Mouse (Mus musculus): ENCODE data around the gene Zfp646. TPM values are rescaled to one million over a fixed set of nuclear protein-coding genes. Genes with fewer than 3 reads are reported as not detected.

Zfp646 gene
- total and polyA plus RNA-seq, 3 experiments: 10.6 to 25.3 (median 18.8) TPM

DNA sequence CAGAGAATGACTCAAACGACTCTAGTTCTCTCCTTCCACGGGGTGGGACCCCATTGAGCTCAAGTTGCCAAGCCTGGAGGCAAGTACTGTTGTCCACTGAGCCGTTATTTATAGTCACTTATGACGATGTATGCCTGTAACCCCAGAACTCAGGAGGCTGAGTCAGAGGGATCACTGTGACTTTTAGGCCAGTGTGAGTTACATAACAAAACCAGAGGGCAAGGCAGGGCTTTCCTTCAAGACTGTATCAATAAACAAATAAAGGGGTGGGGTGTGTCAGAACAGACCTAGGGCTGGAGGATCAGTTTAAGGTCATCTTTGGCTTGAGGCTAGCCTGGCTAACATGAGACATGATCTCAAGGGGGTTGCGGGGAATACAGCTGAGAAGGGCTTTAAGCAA lies 25.1 kb upstream of the Zfp646 start:
- in situ Hi-C loops (cut with MboI; ENCODE audit: low pct_ligation_motif_present, low pct_unique_long_range_greater_than_20kb, low sequenced_read_pairs): no loop called here
- H3K4me2 ChIP-seq (ENCODE audit: insufficient read depth, low read depth, poor library complexity, severe bottlenecking): no peak overlapping the region
- H3K4me3 ChIP-seq (replicated peaks in 1 of 3; ENCODE audit: low read depth in 2 of 3, low read length in 2 of 3, poor library complexity in 1 of 3): no peak overlapping the region
- dilution Hi-C loops (cut with MboI; ENCODE audit: extremely low pct_ligation_motif_present, extremely low pct_unique_long_range_greater_than_20kb, low sequenced_read_pairs): no loop called here
- no peaks in the 10 kb centered on the region for H3K9me3 ChIP-seq (replicated peaks; ENCODE audit: low read length)
- no peak overlapping the region for H3K27ac ChIP-seq (ENCODE audit: insufficient read depth, low read depth)
- peaks cover 19 to 44% of the 10 kb centered on the region in 2 experiments for H3K36me3 ChIP-seq (replicated peaks in 1 of 2; ENCODE audit: control insufficient read depth in 1 of 2, insufficient read depth in 1 of 2, low read length in 1 of 2)
- no peak overlapping the region for H3K9ac ChIP-seq (ENCODE audit: insufficient read depth, low read depth)
- no peaks in the 10 kb centered on the region for H3K4me1 ChIP-seq (ENCODE audit: control insufficient read depth in 1 of 2, insufficient read depth in 2 of 2)
- no peaks in the 10 kb centered on the region for H3K27me3 ChIP-seq (replicated peaks)
- H3K79me2 ChIP-seq (replicated peaks; ENCODE audit: control insufficient read depth, extremely low read depth, insufficient read depth, poor library complexity, severe bottlenecking): no peaks in the 10 kb centered on the region
- no peak for DNase-seq (ENCODE audit: extremely low read depth)
- TF ChIP-seq ZKSCAN1 (IDR thresholded peaks at IDR 0.05; ENCODE audit: borderline replicate concordance, low read depth, low read length): no peak
- no peak for TF ChIP-seq HCFC1 (IDR thresholded peaks at IDR 0.05; ENCODE audit: low read depth, low read length)
- TF ChIP-seq JUN (IDR thresholded peaks at IDR 0.05; ENCODE audit: insufficient read depth, low read depth, low read length): no peak
- no peak for TF ChIP-seq NELFE (IDR thresholded peaks at IDR 0.05; ENCODE audit: low read depth, low read length)
- TF ChIP-seq EP300 (IDR thresholded peaks at IDR 0.05; ENCODE audit: low read length): no peak
- TF ChIP-seq CHD1 (IDR thresholded peaks at IDR 0.05; ENCODE audit: low read depth, low read length): no peak
- TF ChIP-seq ZC3H11A (IDR thresholded peaks at IDR 0.05; ENCODE audit: low read depth, low read length): no peak
- no peak for TF ChIP-seq JUND (conservative IDR thresholded peaks at IDR 0.05; ENCODE audit: low read depth, low read length)
- TF ChIP-seq MXI1 (IDR thresholded peaks at IDR 0.05; ENCODE audit: low read depth, low read length): no peak
- no peak for TF ChIP-seq IRF4 (IDR thresholded peaks at IDR 0.05; ENCODE audit: low read depth, low read length)
- TF ChIP-seq USF1 (IDR thresholded peaks at IDR 0.05; ENCODE audit: low read depth, low read length): no peak
- TF ChIP-seq POLR2A (IDR thresholded peaks at IDR 0.05; ENCODE audit: low read depth, low read length): no peak
- no peak for TF ChIP-seq RCOR1 (conservative IDR thresholded peaks at IDR 0.05; ENCODE audit: low read depth, low read length)
- no peak for TF ChIP-seq MAZ (IDR thresholded peaks at IDR 0.05; ENCODE audit: low read depth, low read length)
- TF ChIP-seq SMC3 (IDR thresholded peaks at IDR 0.05; ENCODE audit: low read depth, low read length): no peak
- TF ChIP-seq ZMIZ1 (IDR thresholded peaks at IDR 0.05; ENCODE audit: low read depth, low read length): no peak
- no peak for TF ChIP-seq USF2 (conservative IDR thresholded peaks at IDR 0.05; ENCODE audit: low read depth, low read length)
- TF ChIP-seq POLR2AphosphoS2 (IDR thresholded peaks at IDR 0.05; ENCODE audit: low read depth, low read length): no peak
- TF ChIP-seq ELF1 (IDR thresholded peaks at IDR 0.05; ENCODE audit: low read depth, low read length): no peak
- no peak for TF ChIP-seq PAX5 (IDR thresholded peaks at IDR 0.05; ENCODE audit: low read length)

GRCm38 (mm10) chr7:127858258-127858657 lies 17.8 kb upstream of the Zfp646 start:
- no peaks in the 10 kb centered on the region for H3K9me3 ChIP-seq (replicated peaks; ENCODE audit: low read length)
- in situ Hi-C loops (cut with MboI; ENCODE audit: low pct_ligation_motif_present, low pct_unique_long_range_greater_than_20kb, low sequenced_read_pairs) (no loop called here), dilution Hi-C loops (cut with MboI; ENCODE audit: extremely low pct_ligation_motif_present, extremely low pct_unique_long_range_greater_than_20kb, low sequenced_read_pairs) (no loop called here)
- H3K27ac ChIP-seq (ENCODE audit: insufficient read depth, low read depth): no peak overlapping the region
- no peaks in the 10 kb centered on the region for H3K4me1 ChIP-seq (ENCODE audit: control insufficient read depth in 1 of 2, insufficient read depth in 2 of 2)
- H3K79me2 ChIP-seq (replicated peaks; ENCODE audit: control insufficient read depth, extremely low read depth, insufficient read depth, poor library complexity, severe bottlenecking): no peaks in the 10 kb centered on the region
- TF ChIP-seq ZKSCAN1 (IDR thresholded peaks at IDR 0.05; ENCODE audit: borderline replicate concordance, low read depth, low read length): no peak
- no peak for TF ChIP-seq SIN3A (IDR thresholded peaks at IDR 0.05; ENCODE audit: low read length)
- TF ChIP-seq CTCF (conservative IDR thresholded peaks at IDR 0.05 in 1 of 2, IDR thresholded peaks at IDR 0.05 in 1 of 2; ENCODE audit: low read depth in 2 of 2, low read length in 2 of 2): no peak
- TF ChIP-seq CHD1 (IDR thresholded peaks at IDR 0.05; ENCODE audit: low read depth, low read length): no peak
- no peak for TF ChIP-seq HCFC1 (IDR thresholded peaks at IDR 0.05; ENCODE audit: low read depth, low read length)
- no peak for TF ChIP-seq POLR2A (IDR thresholded peaks at IDR 0.05; ENCODE audit: low read depth, low read length)
- no peak for TF ChIP-seq NELFE (IDR thresholded peaks at IDR 0.05; ENCODE audit: low read depth, low read length)
- TF ChIP-seq TBP (conservative IDR thresholded peaks at IDR 0.05; ENCODE audit: low read depth, low read length): no peak
- TF ChIP-seq TCF12 (IDR thresholded peaks at IDR 0.05; ENCODE audit: low read depth, low read length): no peak
- no peak for TF ChIP-seq MAZ (IDR thresholded peaks at IDR 0.05; ENCODE audit: low read depth, low read length)
- no peak for TF ChIP-seq CHD2 (IDR thresholded peaks at IDR 0.05; ENCODE audit: low read length)
- TF ChIP-seq ZC3H11A (IDR thresholded peaks at IDR 0.05; ENCODE audit: low read depth, low read length): no peak
- TF ChIP-seq UBTF (IDR thresholded peaks at IDR 0.05; ENCODE audit: low read depth, low read length): no peak
- no peak for TF ChIP-seq MEF2A (IDR thresholded peaks at IDR 0.05; ENCODE audit: borderline replicate concordance, low read depth, low read length)
- no peak for TF ChIP-seq JUND (conservative IDR thresholded peaks at IDR 0.05; ENCODE audit: low read depth, low read length)
- TF ChIP-seq BHLHE40 (IDR thresholded peaks at IDR 0.05; ENCODE audit: low read depth, low read length): no peak
- no peak for TF ChIP-seq USF2 (conservative IDR thresholded peaks at IDR 0.05; ENCODE audit: low read depth, low read length)
- peaks cover 0 to 4% of the 10 kb centered on the region in 2 experiments for H3K36me3 ChIP-seq (replicated peaks in 1 of 2; ENCODE audit: control insufficient read depth in 1 of 2, insufficient read depth in 1 of 2, low read length in 1 of 2)
- DNase-seq (ENCODE audit: extremely low read depth): no peak
- no peak overlapping the region for H3K9ac ChIP-seq (ENCODE audit: insufficient read depth, low read depth)
- H3K4me2 ChIP-seq (ENCODE audit: insufficient read depth, low read depth, poor library complexity, severe bottlenecking): no peak overlapping the region
- no peak overlapping the region for H3K4me3 ChIP-seq (replicated peaks in 1 of 3; ENCODE audit: low read depth in 2 of 3, low read length in 2 of 3, poor library complexity in 1 of 3)
- no peaks in the 10 kb centered on the region for H3K27me3 ChIP-seq (replicated peaks)

Measured in CH12.LX (cell line).